Mouse (Mus musculus) MEL (cell line): ENCODE measurements around the gene Tbc1d17. TPM values are rescaled to one million over a fixed set of nuclear protein-coding genes. Genes with fewer than 3 reads are reported as not detected.

Experiments
- DNase-seq: peaks from one replicate; pipeline ENCODE4 v3.0.0; 2011; ENCODE audit warnings: low read depth, low spot score
- H3K27ac ChIP-seq: 2 replicates; pipeline ENCODE4 v1.5.1; 2012; ENCODE audit warnings: low read depth, mild to moderate bottlenecking, control low read depth, low read length, moderate library complexity; ENCODE audit not compliant: control insufficient read depth
- H3K27me3 ChIP-seq, 2 experiments: fragments of 150-350 bp in 1 of 2; sonication (generic) in 1 of 2; 2 replicates each; pipeline ENCODE4 v1.6.1; 2012; ENCODE audit warnings: low read length in 2 of 2, mild to moderate bottlenecking in 2 of 2, improper control_type of control experiment in 1 of 2, moderate library complexity in 1 of 2; ENCODE audit not compliant: insufficient read depth in 2 of 2, control insufficient read depth in 1 of 2
- H3K36me3 ChIP-seq, 2 experiments: 2 replicates each; pipeline ENCODE4 v1.6.1; 2012 to 2014; ENCODE audit warnings: low read length in 2 of 2, improper control_type of control experiment in 1 of 2, inconsistent platforms in 1 of 2, mild to moderate bottlenecking in 1 of 2; ENCODE audit not compliant: insufficient read depth in 2 of 2, control insufficient read depth in 1 of 2
- H3K4me1 ChIP-seq, 2 experiments: fragments of 150-350 bp in 1 of 2; sonication (generic) in 1 of 2; 2 replicates each; pipeline ENCODE4 v1.6.1; 2012; ENCODE audit warnings: low read length in 2 of 2, improper control_type of control experiment in 1 of 2, mild to moderate bottlenecking in 1 of 2; ENCODE audit not compliant: insufficient read depth in 2 of 2, control insufficient read depth in 1 of 2
- H3K4me3 ChIP-seq, 2 experiments: fragments of 150-350 bp in 1 of 2; sonication (generic) in 1 of 2; 2 replicates each; pipeline ENCODE4 v1.5.1; 2012; ENCODE audit warnings: low read depth in 2 of 2, low read length in 2 of 2, mild to moderate bottlenecking in 2 of 2, moderate library complexity in 2 of 2, control low read depth in 1 of 2, improper control_type of control experiment in 1 of 2; ENCODE audit not compliant: control insufficient read depth in 1 of 2, insufficient read depth in 1 of 2
- H3K79me2 ChIP-seq: 2 replicates; pipeline ENCODE4 v1.6.1; 2012; ENCODE audit warnings: mild to moderate bottlenecking, low read length, moderate library complexity; ENCODE audit not compliant: control insufficient read depth, poor library complexity, insufficient read depth
- H3K9ac ChIP-seq: 2 replicates; pipeline ENCODE4 v1.6.1; 2012; ENCODE audit warnings: low read depth, mild to moderate bottlenecking, control low read depth, low read length, moderate library complexity; ENCODE audit not compliant: control insufficient read depth, poor library complexity, severe bottlenecking
- H3K9me3 ChIP-seq: fragments of 150-350 bp; sonication (generic); replicated peaks from 2 replicates; pipeline ENCODE4 v1.6.1; 2012; ENCODE audit warnings: mild to moderate bottlenecking, low read length, improper control_type of control experiment, moderate library complexity; ENCODE audit not compliant: insufficient read depth
- BHLHE40 ChIP-seq: IDR thresholded peaks from 2 replicates; pipeline ENCODE4 v1.6.1; 2012; ENCODE audit warnings: low read depth, mild to moderate bottlenecking, inconsistent platforms, low read length, improper control_type of control experiment, borderline replicate concordance
- CHD1 ChIP-seq: IDR thresholded peaks from 2 replicates; pipeline ENCODE4 v1.6.1; 2012; ENCODE audit warnings: low read depth, mild to moderate bottlenecking, inconsistent platforms, low read length, improper control_type of control experiment
- CHD2 ChIP-seq: IDR thresholded peaks from 2 replicates; pipeline ENCODE4 v1.6.1; 2011; ENCODE audit warnings: low read length, improper control_type of control experiment
- CTCF ChIP-seq, 3 experiments: IDR thresholded peaks in 2 of 3; conservative IDR thresholded peaks in 1 of 3; 2 replicates each; pipeline ENCODE4 v1.5.1; 2011 to 2012; ENCODE audit warnings: low read length in 3 of 3, low read depth in 2 of 3, mild to moderate bottlenecking in 2 of 3, improper control_type of control experiment in 1 of 3, inconsistent platforms in 1 of 3, mixed read lengths in 1 of 3, moderate library complexity in 1 of 3; ENCODE audit not compliant: control insufficient read depth in 1 of 3, insufficient read depth in 1 of 3, poor library complexity in 1 of 3, severe bottlenecking in 1 of 3
- ELF1 ChIP-seq: IDR thresholded peaks from 2 replicates; pipeline ENCODE4 v1.6.1; 2014; ENCODE audit warnings: low read depth, mild to moderate bottlenecking, inconsistent platforms, low read length, improper control_type of control experiment, moderate library complexity
- EP300 ChIP-seq, 2 experiments: IDR thresholded peaks; 2 replicates each; pipeline ENCODE4 v1.6.1; 2011; ENCODE audit warnings: improper control_type of control experiment in 2 of 2, low read length in 2 of 2, low read depth in 1 of 2, mild to moderate bottlenecking in 1 of 2
- ETS1 ChIP-seq: IDR thresholded peaks from 2 replicates; pipeline ENCODE4 v1.6.1; 2012; ENCODE audit warnings: low read depth, mild to moderate bottlenecking, inconsistent platforms, low read length, improper control_type of control experiment, moderate library complexity
- GABPA ChIP-seq: IDR thresholded peaks from 2 replicates; pipeline ENCODE4 v1.6.1; 2012; ENCODE audit warnings: low read depth, mild to moderate bottlenecking, inconsistent platforms, low read length, improper control_type of control experiment, moderate library complexity
- HCFC1 ChIP-seq: IDR thresholded peaks from 2 replicates; pipeline ENCODE4 v1.6.1; 2012; ENCODE audit warnings: low read depth, mild to moderate bottlenecking, inconsistent platforms, low read length, improper control_type of control experiment, moderate library complexity
- JUND ChIP-seq: IDR thresholded peaks from 2 replicates; pipeline ENCODE4 v1.6.1; 2011; ENCODE audit warnings: low read depth, mild to moderate bottlenecking, improper control_type of control experiment, low read length
- KAT2A ChIP-seq: conservative IDR thresholded peaks from 2 replicates; pipeline ENCODE4 v1.6.1; 2012; ENCODE audit warnings: low read depth, low read length, improper control_type of control experiment, inconsistent platforms
- MAFK ChIP-seq: IDR thresholded peaks from 2 replicates; pipeline ENCODE4 v1.6.1; 2011; ENCODE audit warnings: low read depth, mild to moderate bottlenecking, low read length, improper control_type of control experiment, borderline replicate concordance
- MAX ChIP-seq: IDR thresholded peaks from 2 replicates; pipeline ENCODE4 v1.6.1; 2011; ENCODE audit warnings: low read length, improper control_type of control experiment
- MAZ ChIP-seq: IDR thresholded peaks from 2 replicates; pipeline ENCODE4 v1.6.1; 2012; ENCODE audit warnings: low read depth, mild to moderate bottlenecking, inconsistent platforms, low read length, improper control_type of control experiment
- MEF2A ChIP-seq: IDR thresholded peaks from 2 replicates; pipeline ENCODE4 v1.6.1; 2014; ENCODE audit warnings: low read depth, mild to moderate bottlenecking, inconsistent platforms, low read length, improper control_type of control experiment; ENCODE audit not compliant: poor library complexity, insufficient replicate concordance, severe bottlenecking; ENCODE audit errors: extremely low read depth
- MXI1 ChIP-seq: IDR thresholded peaks from 2 replicates; pipeline ENCODE4 v1.6.1; 2011; ENCODE audit warnings: mild to moderate bottlenecking, low read depth, low read length, improper control_type of control experiment
- MYB ChIP-seq: IDR thresholded peaks from 2 replicates; pipeline ENCODE4 v1.6.1; 2011; ENCODE audit warnings: mild to moderate bottlenecking, low read depth, low read length, improper control_type of control experiment
- MYC ChIP-seq: IDR thresholded peaks from 2 replicates; pipeline ENCODE4 v1.6.1; 2011; ENCODE audit warnings: low read depth, mild to moderate bottlenecking, low read length, improper control_type of control experiment, moderate library complexity
- NELFE ChIP-seq: IDR thresholded peaks from 2 replicates; pipeline ENCODE4 v1.6.1; 2011; ENCODE audit warnings: low read depth, low read length, improper control_type of control experiment
- NRF1 ChIP-seq: IDR thresholded peaks from 2 replicates; pipeline ENCODE4 v1.6.1; 2014; ENCODE audit warnings: low read depth, mild to moderate bottlenecking, inconsistent platforms, low read length, improper control_type of control experiment, moderate library complexity; ENCODE audit not compliant: poor library complexity, insufficient read depth, severe bottlenecking
- POLR2A ChIP-seq, 2 experiments: IDR thresholded peaks; 2 replicates each; pipeline ENCODE4 v1.6.1; 2011 to 2012; ENCODE audit warnings: low read length in 2 of 2, mild to moderate bottlenecking in 2 of 2, control low read depth in 1 of 2, improper control_type of control experiment in 1 of 2, low read depth in 1 of 2, moderate library complexity in 1 of 2; ENCODE audit not compliant: control insufficient read depth in 1 of 2, insufficient read depth in 1 of 2, poor library complexity in 1 of 2
- POLR2AphosphoS2 ChIP-seq: IDR thresholded peaks from 2 replicates; pipeline ENCODE4 v1.6.1; 2011; ENCODE audit warnings: low read length, improper control_type of control experiment
- POLR2AphosphoS5 ChIP-seq: IDR thresholded peaks from 2 replicates; pipeline ENCODE4 v1.6.1; 2012; ENCODE audit warnings: low read depth, borderline replicate concordance, mild to moderate bottlenecking, inconsistent platforms, low read length, moderate library complexity, mixed read lengths
- RAD21 ChIP-seq: IDR thresholded peaks from 2 replicates; pipeline ENCODE4 v1.6.1; 2011; ENCODE audit warnings: mild to moderate bottlenecking, low read depth, low read length, improper control_type of control experiment
- RCOR1 ChIP-seq: IDR thresholded peaks from 2 replicates; pipeline ENCODE4 v1.6.1; 2012; ENCODE audit warnings: low read depth, mild to moderate bottlenecking, inconsistent platforms, low read length, improper control_type of control experiment
- SIN3A ChIP-seq: IDR thresholded peaks from 2 replicates; pipeline ENCODE4 v1.6.1; 2012; ENCODE audit warnings: low read length, improper control_type of control experiment, inconsistent platforms
- SMC3 ChIP-seq: IDR thresholded peaks from 2 replicates; pipeline ENCODE4 v1.6.1; 2011; ENCODE audit warnings: low read depth, low read length, improper control_type of control experiment
- TAL1 ChIP-seq: IDR thresholded peaks from 2 replicates; pipeline ENCODE4 v1.6.1; 2012; ENCODE audit warnings: mild to moderate bottlenecking, inconsistent platforms, low read length, moderate library complexity, mixed read lengths
- TBP ChIP-seq: IDR thresholded peaks from 2 replicates; pipeline ENCODE4 v1.8.0; 2011; ENCODE audit warnings: low read depth, low read length, improper control_type of control experiment
- TCF12 ChIP-seq: IDR thresholded peaks from 2 replicates; pipeline ENCODE4 v1.6.1; 2014; ENCODE audit warnings: low read depth, mild to moderate bottlenecking, inconsistent platforms, low read length, improper control_type of control experiment, moderate library complexity
- UBTF ChIP-seq: IDR thresholded peaks from 2 replicates; pipeline ENCODE4 v1.6.1; 2012; ENCODE audit warnings: low read depth, mild to moderate bottlenecking, inconsistent platforms, low read length, improper control_type of control experiment, moderate library complexity, borderline replicate concordance; ENCODE audit not compliant: insufficient read depth
- USF1 ChIP-seq: IDR thresholded peaks from 2 replicates; pipeline ENCODE4 v1.6.1; 2014; ENCODE audit warnings: low read depth, mild to moderate bottlenecking, inconsistent platforms, low read length, improper control_type of control experiment, moderate library complexity
- USF2 ChIP-seq, 2 experiments: IDR thresholded peaks; 2 replicates each; pipeline ENCODE4 v1.6.1; 2011 to 2012; ENCODE audit warnings: improper control_type of control experiment in 2 of 2, low read length in 2 of 2, borderline replicate concordance in 1 of 2, inconsistent platforms in 1 of 2, low read depth in 1 of 2, mild to moderate bottlenecking in 1 of 2; ENCODE audit not compliant: insufficient read depth in 1 of 2
- ZC3H11A ChIP-seq: IDR thresholded peaks from 2 replicates; pipeline ENCODE4 v1.6.1; 2012; ENCODE audit warnings: low read depth, mild to moderate bottlenecking, inconsistent platforms, low read length, improper control_type of control experiment
- ZKSCAN1 ChIP-seq: IDR thresholded peaks from 2 replicates; pipeline ENCODE4 v1.6.1; 2012; ENCODE audit warnings: low read depth, mild to moderate bottlenecking, inconsistent platforms, low read length, improper control_type of control experiment, moderate library complexity
- ZMIZ1 ChIP-seq: IDR thresholded peaks from 2 replicates; pipeline ENCODE4 v1.6.1; 2012; ENCODE audit warnings: low read depth, mild to moderate bottlenecking, inconsistent platforms, low read length, improper control_type of control experiment, moderate library complexity
- polyA plus RNA-seq, 2 experiments: library from polyadenylated mRNA; stranded (reverse) in 1 of 2; unstranded in 1 of 2; fragments of >175 nt in 1 of 2; fragments of >200 nt in 1 of 2; gene quantifications; 2 replicates each; pipeline versions ENCODE4 v1.2.1 to v1.2.4; 2012; ENCODE audit warnings: low replicate concordance in 2 of 2, low read depth in 1 of 2; ENCODE audit not compliant: insufficient read length in 2 of 2, insufficient read depth in 1 of 2, missing spikeins in 1 of 2
- total RNA-seq: library from RNA; depleted of rRNA; stranded (reverse); fragments of 300-350 nt; gene quantifications from 2 replicates; pipeline ENCODE4 v1.2.3, GENCODE M21; 2012

Tbc1d17 gene
- total and polyA plus RNA-seq, 3 experiments, result 16.7 to 29.5 TPM; not detected in 1

GRCm38 (mm10) chr7:44892276-44892921, 43.5 kb upstream of the Tbc1d17 start, which contains the start of gene Med25:
Gene Med25, minus strand, starts transcription at chr7:44892712.
- Histone ChIP-seq H3K4me3 (peak within 1 kb of the TSS; percentile 63 to 88), H3K4me1 (peaks cover 0 to 25% of the 10 kb centered on the region in 2 experiments; a peak in 2 of 4 replicates), H3K9me3 (no peaks in the 10 kb centered on the region), H3K27ac (peak within 1 kb of the TSS; percentile 95), H3K79me2 (peaks cover 24% of the 10 kb centered on the region), H3K27me3 (no peaks in the 10 kb centered on the region), H3K36me3 (peaks cover 0 to 10% of the 10 kb centered on the region in 2 experiments; a peak in 2 of 4 replicates), H3K9ac (peak within 1 kb of the TSS; percentile 83)
- DNase-seq, result peak; percentile 95
- TF ChIP-seq ZMIZ1, result 0 out of 2 replicates have a peak, but pooled peaks have one; percentile 39
- no peak for TF ChIP-seq MEF2A
- peak; percentile 96 for TF ChIP-seq NELFE
- no peak for TF ChIP-seq ETS1
- TF ChIP-seq MAX, result no peak
- peak; percentile 54; the same call in 1 of the 2 replicates for TF ChIP-seq TCF12
- no peak for TF ChIP-seq UBTF
- no peak for TF ChIP-seq TAL1
- peak; percentile 90 for TF ChIP-seq SIN3A
- TF ChIP-seq ELF1, result peak; percentile 40; the same call in 1 of the 2 replicates
- no peak for TF ChIP-seq RAD21
- TF ChIP-seq NRF1, result peak; percentile 81
- no peak for TF ChIP-seq JUND
- TF ChIP-seq ZKSCAN1, result no peak
- TF ChIP-seq BHLHE40, result no peak
- TF ChIP-seq HCFC1, result peak; percentile 97
- TF ChIP-seq USF2 (IDR thresholded peaks at IDR 0.05; ENCODE audit: borderline replicate concordance in 1 of 2, insufficient read depth in 1 of 2, low read depth in 1 of 2, low read length in 2 of 2), result no peak
- TF ChIP-seq MAZ, result no peak
- TF ChIP-seq MXI1, result peak; percentile 84
- peak; percentile 80; the same call in 1 of the 2 replicates for TF ChIP-seq KAT2A
- no peak for TF ChIP-seq CHD1
- TF ChIP-seq CHD2, result no peak
- peak; percentile 41; the same call in 1 of the 2 replicates for TF ChIP-seq TBP
- no peak for TF ChIP-seq GABPA
- no peak for TF ChIP-seq USF1
- TF ChIP-seq MYC, result no peak
- TF ChIP-seq CTCF (IDR thresholded peaks at IDR 0.05 in 2 of 3, conservative IDR thresholded peaks at IDR 0.05 in 1 of 3; ENCODE audit: control insufficient read depth in 1 of 3, insufficient read depth in 1 of 3, low read depth in 2 of 3, low read length in 3 of 3, poor library complexity in 1 of 3, severe bottlenecking in 1 of 3), result no peak
- TF ChIP-seq POLR2AphosphoS5, result no peak
- TF ChIP-seq POLR2AphosphoS2, result peak; percentile 79; the same call in 1 of the 2 replicates
- TF ChIP-seq RCOR1, result peak; percentile 40; the same call in 1 of the 2 replicates
- TF ChIP-seq EP300 (IDR thresholded peaks at IDR 0.05; ENCODE audit: low read depth in 1 of 2, low read length in 2 of 2), result peak in 1 of 2 experiments; percentile 11; a peak in 1 of 4 replicates
- peak; percentile 22; the same call in 1 of the 2 replicates for TF ChIP-seq MYB
- no peak for TF ChIP-seq ZC3H11A
- TF ChIP-seq SMC3, result no peak
- TF ChIP-seq MAFK, result no peak
- TF ChIP-seq POLR2A (IDR thresholded peaks at IDR 0.05; ENCODE audit: control insufficient read depth in 1 of 2, insufficient read depth in 1 of 2, low read depth in 1 of 2, low read length in 2 of 2, poor library complexity in 1 of 2), result peak; percentile 94
